Mouse (Mus musculus): ENCODE measurements around the gene Slc35c2. TPM values are rescaled to one million over a fixed set of nuclear protein-coding genes. Genes with fewer than 3 reads are reported as not detected.
A peak's percentile ranks its signal among the peaks of the same experiment; 100 is the strongest.

The Slc35c2 gene
- polyA plus RNA-seq, 1 experiment: 49.8 TPM

GRCm38 (mm10) chr2:165323484-165323883 lies 35.8 kb upstream of the Slc35c2 start:
- TF ChIP-seq POLR2A (IDR thresholded peaks at IDR 0.05; ENCODE audit: borderline replicate concordance, low read depth, low read length) (no peak), CTCF (IDR thresholded peaks at IDR 0.05; ENCODE audit: low read depth, low read length) (no peak)
- Histone ChIP-seq H3K27ac (ENCODE audit: insufficient read depth, low read depth, low read length) (no peak overlapping the region), H3K4me1 (ENCODE audit: control insufficient read depth, insufficient read depth, low read length) (peaks cover 56% of the 10 kb centered on the region), H3K4me3 (ENCODE audit: insufficient read depth, low read length) (no peak overlapping the region)

GRCm38 (mm10) chr2:165321981-165322735 lies 34.5 kb upstream of the Slc35c2 start:
- peaks cover 64% of the 10 kb centered on the region for H3K4me1 ChIP-seq (ENCODE audit: control insufficient read depth, insufficient read depth, low read length)
- no peak for TF ChIP-seq POLR2A (IDR thresholded peaks at IDR 0.05; ENCODE audit: borderline replicate concordance, low read depth, low read length)
- TF ChIP-seq CTCF (IDR thresholded peaks at IDR 0.05; ENCODE audit: low read depth, low read length): no peak
- peak overlapping the region; percentile 97 for H3K27ac ChIP-seq (ENCODE audit: insufficient read depth, low read depth, low read length)
- peak overlapping the region; percentile 3; the same call in 1 of the 2 replicates for H3K4me3 ChIP-seq (ENCODE audit: insufficient read depth, low read length)

- TF ChIP-seq POLR2A (IDR thresholded peaks at IDR 0.05; ENCODE audit: borderline replicate concordance, low read depth, low read length): no peak
- TF ChIP-seq CTCF (IDR thresholded peaks at IDR 0.05; ENCODE audit: low read depth, low read length): no peak
- Histone ChIP-seq H3K4me1 (ENCODE audit: control insufficient read depth, insufficient read depth, low read length) (peaks cover 67% of the 10 kb centered on the region), H3K27ac (ENCODE audit: insufficient read depth, low read depth, low read length) (peak overlapping the region; percentile 97), H3K4me3 (ENCODE audit: insufficient read depth, low read length) (peak overlapping the region; percentile 44)
Observed at GRCm38 (mm10) chr2:165321381-165321888, 33.8 kb upstream of the Slc35c2 start.

- Histone ChIP-seq H3K4me3 (ENCODE audit: insufficient read depth, low read length) (peak overlapping the region; percentile 45), H3K27ac (ENCODE audit: insufficient read depth, low read depth, low read length) (peak overlapping the region; percentile 97), H3K4me1 (ENCODE audit: control insufficient read depth, insufficient read depth, low read length) (peaks cover 73% of the 10 kb centered on the region)
- TF ChIP-seq POLR2A (IDR thresholded peaks at IDR 0.05; ENCODE audit: borderline replicate concordance, low read depth, low read length) (no peak), CTCF (IDR thresholded peaks at IDR 0.05; ENCODE audit: low read depth, low read length) (no peak)
Observed at GRCm38 (mm10) chr2:165320531-165321150, 33.0 kb upstream of the Slc35c2 start.

GRCm38 (mm10) chr2:165319503-165319902 lies 31.8 kb upstream of the Slc35c2 start:
- peaks cover 65% of the 10 kb centered on the region for H3K4me1 ChIP-seq (ENCODE audit: control insufficient read depth, insufficient read depth, low read length)
- no peak for TF ChIP-seq POLR2A (IDR thresholded peaks at IDR 0.05; ENCODE audit: borderline replicate concordance, low read depth, low read length)
- TF ChIP-seq CTCF (IDR thresholded peaks at IDR 0.05; ENCODE audit: low read depth, low read length): no peak
- peak overlapping the region; percentile 97 for H3K27ac ChIP-seq (ENCODE audit: insufficient read depth, low read depth, low read length)
- no peak overlapping the region for H3K4me3 ChIP-seq (ENCODE audit: insufficient read depth, low read length)

- Histone ChIP-seq H3K4me3 (ENCODE audit: insufficient read depth, low read length) (peak overlapping the region; percentile 6; the same call in 1 of the 2 replicates), H3K27ac (ENCODE audit: insufficient read depth, low read depth, low read length) (peak overlapping the region; percentile 88), H3K4me1 (ENCODE audit: control insufficient read depth, insufficient read depth, low read length) (peaks cover 60% of the 10 kb centered on the region)
- TF ChIP-seq CTCF (IDR thresholded peaks at IDR 0.05; ENCODE audit: low read depth, low read length) (0 out of 2 replicates have a peak, but pooled peaks have one; percentile 6), POLR2A (IDR thresholded peaks at IDR 0.05; ENCODE audit: borderline replicate concordance, low read depth, low read length) (no peak)
Observed at GRCm38 (mm10) chr2:165318941-165319340, 31.3 kb upstream of the Slc35c2 start.

DNA sequence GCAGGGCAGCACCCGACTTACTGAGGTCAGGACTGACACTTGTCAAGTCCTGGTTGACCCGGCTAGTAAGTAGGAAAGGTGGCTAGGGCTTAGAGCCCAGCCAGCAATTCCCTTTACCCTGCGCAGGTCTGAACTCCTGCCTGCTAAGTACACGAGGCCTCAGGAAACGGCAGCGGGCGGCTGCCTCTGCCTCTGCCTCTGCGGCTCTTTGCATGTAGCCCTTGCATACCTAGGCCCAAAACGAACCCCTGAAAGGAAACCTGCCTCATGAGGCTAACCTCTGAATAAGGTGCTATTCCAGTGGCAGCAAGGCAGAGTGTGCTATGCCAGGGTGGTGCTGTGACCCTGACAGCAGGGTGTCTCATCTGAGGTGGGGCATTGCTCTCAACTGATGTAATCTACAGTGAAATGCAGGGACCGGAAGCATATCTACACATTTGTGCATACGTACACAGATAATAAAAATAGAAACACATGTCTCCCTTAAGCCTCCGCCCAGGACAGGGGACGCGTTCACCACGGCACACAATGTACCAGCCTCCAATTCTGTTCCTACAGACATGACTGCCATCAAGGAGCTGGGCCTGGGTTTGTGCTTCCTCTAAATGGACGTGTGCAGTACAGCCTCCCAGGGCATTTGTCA lies 30.1 kb upstream of the Slc35c2 start:
- peak overlapping the region; percentile 88 for H3K27ac ChIP-seq (ENCODE audit: insufficient read depth, low read depth, low read length)
- TF ChIP-seq CTCF (IDR thresholded peaks at IDR 0.05; ENCODE audit: low read depth, low read length) (no peak), POLR2A (IDR thresholded peaks at IDR 0.05; ENCODE audit: borderline replicate concordance, low read depth, low read length) (no peak)
- H3K4me1 ChIP-seq (ENCODE audit: control insufficient read depth, insufficient read depth, low read length): peaks cover 50% of the 10 kb centered on the region
- H3K4me3 ChIP-seq (ENCODE audit: insufficient read depth, low read length): peak overlapping the region; percentile 14; the same call in 1 of the 2 replicates

- no peak for TF ChIP-seq CTCF (IDR thresholded peaks at IDR 0.05; ENCODE audit: low read depth, low read length)
- TF ChIP-seq POLR2A (IDR thresholded peaks at IDR 0.05; ENCODE audit: borderline replicate concordance, low read depth, low read length): no peak
- Histone ChIP-seq H3K4me1 (ENCODE audit: control insufficient read depth, insufficient read depth, low read length) (peaks cover 42% of the 10 kb centered on the region), H3K27ac (ENCODE audit: insufficient read depth, low read depth, low read length) (peak overlapping the region; percentile 88), H3K4me3 (ENCODE audit: insufficient read depth, low read length) (peak overlapping the region; percentile 1; the same call in 1 of the 2 replicates)
Observed at GRCm38 (mm10) chr2:165316837-165317473, 29.3 kb upstream of the Slc35c2 start.

- no peak for TF ChIP-seq CTCF (IDR thresholded peaks at IDR 0.05; ENCODE audit: low read depth, low read length)
- TF ChIP-seq POLR2A (IDR thresholded peaks at IDR 0.05; ENCODE audit: borderline replicate concordance, low read depth, low read length): no peak
- Histone ChIP-seq H3K4me1 (ENCODE audit: control insufficient read depth, insufficient read depth, low read length) (peaks cover 37% of the 10 kb centered on the region), H3K4me3 (ENCODE audit: insufficient read depth, low read length) (no peak overlapping the region), H3K27ac (ENCODE audit: insufficient read depth, low read depth, low read length) (peak overlapping the region; percentile 29)
Observed at GRCm38 (mm10) chr2:165316204-165316603, 28.5 kb upstream of the Slc35c2 start.

All from bone marrow macrophage, adult 2 months (primary cell).